25 mouse cellular contexts compared by ENCODE assay signal in genomic region chr11:60790472-60790871, GRCm38 (mm10).
"Had no signal": no experiment of that assay in that cellular context is flagged by ENCODE, and none has a peak within 500 bp of the region (broad histone marks: within the 10 kb centered on the region; RNA-seq: fewer than 3 reads in every experiment).

No protein-coding gene starts in this region.

- H3K9me3 ChIP-seq: heart, embryonic 12.5 days; hindbrain, embryonic 10.5 days; hindbrain, embryonic 12.5 days; intestine, embryonic 15.5 days; limb, embryonic 10.5 days; limb, embryonic 12.5 days; liver, embryonic 13.5 days; liver, embryonic 15.5 days had no signal

- H3K4me1 ChIP-seq: limb, embryonic 10.5 days; limb, embryonic 12.5 days; liver, embryonic 13.5 days had no signal

- H3K9ac ChIP-seq: heart, embryonic 12.5 days; hindbrain, embryonic 12.5 days; hindbrain, embryonic 14.5 days; intestine, embryonic 15.5 days; limb, embryonic 12.5 days; liver, embryonic 13.5 days; liver, embryonic 15.5 days; liver, postnatal 0 days had no signal

- ATAC-seq: hindbrain, embryonic 16.5 days; inflammation-experienced regulatory T-cells, adult 6 months; intestine, embryonic 15.5 days; intestine, postnatal 0 days; liver, postnatal 0 days had no signal

- H3K4me2 ChIP-seq: heart, embryonic 12.5 days; hindbrain, embryonic 12.5 days; hindbrain, embryonic 14.5 days; intestine, embryonic 15.5 days; limb, embryonic 12.5 days; liver, embryonic 13.5 days; liver, embryonic 15.5 days had no signal

- DNase-seq: gastrocnemius, adult 2 months; gastrocnemius, postnatal 10 days; gastrocnemius, postnatal 25 days; heart, adult 2 months; heart, postnatal 10 days; heart, postnatal 4 days; kidney, adult 18-20 months; kidney, postnatal 10 days; kidney, postnatal 4 days; liver; liver, embryonic 13.5 days; liver, postnatal 0 days had no signal

- H3K4me3 ChIP-seq: gastrocnemius, adult 2 months; heart, adult 2 months; heart, embryonic 12.5 days; hindbrain, embryonic 10.5 days; hindbrain, embryonic 12.5 days; intestine, embryonic 15.5 days; layer of hippocampus, adult 2 months; left cerebral cortex, adult 2 months; limb, embryonic 10.5 days; limb, embryonic 12.5 days; liver, embryonic 13.5 days; liver, embryonic 15.5 days had no signal

- H3K27me3 ChIP-seq: heart, embryonic 12.5 days; hindbrain, embryonic 12.5 days; intestine, embryonic 15.5 days; limb, embryonic 12.5 days; liver, embryonic 13.5 days; liver, embryonic 15.5 days had no signal

- H3K27ac ChIP-seq: gastrocnemius, adult 2 months; heart, adult 2 months; hindbrain, embryonic 10.5 days; hindbrain, embryonic 12.5 days; hindbrain, embryonic 14.5 days; intestine, embryonic 15.5 days; layer of hippocampus, adult 2 months; left cerebral cortex, adult 2 months; limb, embryonic 10.5 days; limb, embryonic 12.5 days; liver, embryonic 13.5 days; liver, embryonic 15.5 days had no signal
